Mouse (Mus musculus) hindbrain, embryonic 16.5 days (tissue): Measurements from ENCODE around the gene Gpr88. TPM values are rescaled to one million over a fixed set of nuclear protein-coding genes. Genes with fewer than 3 reads are reported as not detected.

Experiments used
- ATAC-seq: fragments of 200-750 bp; cut with Nextera tagmentation; 2 replicates; pipeline ENCODE4 v1.8.0; 2017; ENCODE audit warnings: moderate TSS enrichment, moderate library complexity
- H3K27ac ChIP-seq: fragments of 300-500 bp; sonication (generic); 2 replicates; pipeline ENCODE4 v1.5.1; 2014; ENCODE audit warnings: low read depth, mild to moderate bottlenecking, control low read depth, low read length, moderate library complexity
- H3K27me3 ChIP-seq: fragments of 300-500 bp; sonication (generic); replicated peaks from 2 replicates; pipeline ENCODE4 v1.6.1; 2014; ENCODE audit warnings: low read length; ENCODE audit not compliant: control insufficient read depth, insufficient read depth
- H3K36me3 ChIP-seq: fragments of 300-500 bp; sonication (generic); 2 replicates; pipeline ENCODE4 v1.6.1; 2014; ENCODE audit warnings: mild to moderate bottlenecking, low read length, moderate library complexity, mixed read lengths; ENCODE audit not compliant: control insufficient read depth, insufficient read depth
- H3K4me1 ChIP-seq: fragments of 300-500 bp; sonication (generic); 2 replicates; pipeline ENCODE4 v1.6.1; 2014; ENCODE audit warnings: low read depth, low read length; ENCODE audit not compliant: control insufficient read depth, insufficient read depth
- H3K4me2 ChIP-seq: fragments of 300-500 bp; sonication (generic); 2 replicates; pipeline ENCODE4 v1.6.1; 2014; ENCODE audit warnings: mild to moderate bottlenecking, low read length, control low read depth, moderate library complexity
- H3K4me3 ChIP-seq: fragments of 300-500 bp; sonication (generic); 2 replicates; pipeline ENCODE4 v1.5.1; 2014; ENCODE audit warnings: mild to moderate bottlenecking, low read length, control low read depth, moderate library complexity
- H3K9ac ChIP-seq: fragments of 300-500 bp; sonication (generic); 2 replicates; pipeline ENCODE4 v1.6.1; 2014; ENCODE audit warnings: low read depth, mild to moderate bottlenecking, control low read depth, low read length, moderate library complexity
- H3K9me3 ChIP-seq: fragments of 300-500 bp; sonication (generic); 2 replicates; pipeline ENCODE4 v1.6.1; 2014; ENCODE audit warnings: mild to moderate bottlenecking, low read length, moderate library complexity; ENCODE audit not compliant: control insufficient read depth
- WGBS: fragments of 180-500 bp; shearing (Covaris S2); extraction: QIAGEN DNeasy Blood & Tissue Kit; methylation state at CpG from one replicate; pipeline ENCODE4 v1.1.7; 2014; 5-methylcytosine and 5-hydroxymethylcytosine counted together
- polyA plus RNA-seq: library from polyadenylated mRNA; unstranded; fragments of >200 nt; fragmentation: Nextera tagmentation; extraction: Ambion mirVana; gene quantifications from 2 replicates; pipeline ENCODE4 v1.2.1, GENCODE M21; 2015

Gpr88 gene
- polyA plus RNA-seq, 1 experiment from 2014 or later: 6.9 TPM

GRCm38 (mm10) chr3:116211639-116212038 is 41.7 kb downstream of the Gpr88 start:
- Histone ChIP-seq H3K27me3 (no peaks in the 10 kb centered on the region), H3K36me3 (no peaks in the 10 kb centered on the region), H3K4me3 (no peak overlapping the region), H3K4me1 (no peaks in the 10 kb centered on the region), H3K9ac (no peak overlapping the region), H3K4me2 (no peak overlapping the region), H3K9me3 (no peaks in the 10 kb centered on the region), H3K27ac (no peak overlapping the region)
- 86% methylated on average over 5 of the region's 5 CpGs for whole genome bisulfite sequencing
- ATAC-seq: no peak

- Histone ChIP-seq H3K4me1 (no peaks in the 10 kb centered on the region), H3K36me3 (no peaks in the 10 kb centered on the region), H3K4me3 (no peak overlapping the region), H3K9me3 (no peaks in the 10 kb centered on the region), H3K9ac (no peak overlapping the region), H3K27me3 (no peaks in the 10 kb centered on the region), H3K4me2 (no peak overlapping the region), H3K27ac (no peak overlapping the region)
- no peak for ATAC-seq
- WGBS: 65% methylated on average over 8 of the region's 8 CpGs
These were observed 42.6 kb downstream of the Gpr88 start for GRCm38 (mm10) chr3:116210720-116211121.

- no peak overlapping the region for H3K4me3 ChIP-seq
- no peaks in the 10 kb centered on the region for H3K27me3 ChIP-seq
- no peak overlapping the region for H3K9ac ChIP-seq
- ATAC-seq: no peak
- no peaks in the 10 kb centered on the region for H3K9me3 ChIP-seq
- WGBS: 86% methylated on average over 8 of the region's 8 CpGs
- no peak overlapping the region for H3K27ac ChIP-seq
- no peak overlapping the region for H3K4me2 ChIP-seq
- no peaks in the 10 kb centered on the region for H3K36me3 ChIP-seq
- no peaks in the 10 kb centered on the region for H3K4me1 ChIP-seq
These were observed 44.1 kb downstream of the Gpr88 start for GRCm38 (mm10) chr3:116209214-116209613.

- 80% methylated on average over 8 of the region's 8 CpGs for WGBS
- ATAC-seq: no peak
- Histone ChIP-seq H3K4me3 (no peak overlapping the region), H3K4me1 (no peaks in the 10 kb centered on the region), H3K27ac (no peak overlapping the region), H3K36me3 (no peaks in the 10 kb centered on the region), H3K4me2 (no peak overlapping the region), H3K27me3 (no peaks in the 10 kb centered on the region), H3K9ac (no peak overlapping the region), H3K9me3 (no peaks in the 10 kb centered on the region)
These were observed 46.9 kb downstream of the Gpr88 start for GRCm38 (mm10) chr3:116206306-116206834.

- no peak overlapping the region for H3K9ac ChIP-seq
- H3K27ac ChIP-seq: no peak overlapping the region
- no peak for ATAC-seq
- H3K4me2 ChIP-seq: no peak overlapping the region
- H3K4me1 ChIP-seq: no peaks in the 10 kb centered on the region
- no peaks in the 10 kb centered on the region for H3K9me3 ChIP-seq
- no peaks in the 10 kb centered on the region for H3K36me3 ChIP-seq
- no peak overlapping the region for H3K4me3 ChIP-seq
- WGBS: 78% methylated on average over 13 of the region's 13 CpGs
- H3K27me3 ChIP-seq: no peaks in the 10 kb centered on the region
These were observed 47.7 kb downstream of the Gpr88 start for GRCm38 (mm10) chr3:116205346-116206219.

- Histone ChIP-seq H3K4me3 (no peak overlapping the region), H3K4me2 (no peak overlapping the region), H3K27me3 (no peaks in the 10 kb centered on the region), H3K4me1 (no peaks in the 10 kb centered on the region), H3K9me3 (no peaks in the 10 kb centered on the region), H3K36me3 (no peaks in the 10 kb centered on the region), H3K9ac (no peak overlapping the region), H3K27ac (no peak overlapping the region)
- WGBS: 78% methylated on average over 9 of the region's 9 CpGs
- no peak for ATAC-seq
These were observed 48.7 kb downstream of the Gpr88 start for GRCm38 (mm10) chr3:116204643-116205042.

GRCm38 (mm10) chr3:116203942-116204341 is 49.4 kb downstream of the Gpr88 start:
- ATAC-seq: no peak
- Histone ChIP-seq H3K27ac (no peak overlapping the region), H3K36me3 (no peaks in the 10 kb centered on the region), H3K4me1 (no peaks in the 10 kb centered on the region), H3K4me3 (no peak overlapping the region), H3K9ac (no peak overlapping the region), H3K4me2 (no peak overlapping the region), H3K27me3 (no peaks in the 10 kb centered on the region), H3K9me3 (no peaks in the 10 kb centered on the region)
- WGBS: 60% methylated on average over 3 of the region's 3 CpGs

DNA sequence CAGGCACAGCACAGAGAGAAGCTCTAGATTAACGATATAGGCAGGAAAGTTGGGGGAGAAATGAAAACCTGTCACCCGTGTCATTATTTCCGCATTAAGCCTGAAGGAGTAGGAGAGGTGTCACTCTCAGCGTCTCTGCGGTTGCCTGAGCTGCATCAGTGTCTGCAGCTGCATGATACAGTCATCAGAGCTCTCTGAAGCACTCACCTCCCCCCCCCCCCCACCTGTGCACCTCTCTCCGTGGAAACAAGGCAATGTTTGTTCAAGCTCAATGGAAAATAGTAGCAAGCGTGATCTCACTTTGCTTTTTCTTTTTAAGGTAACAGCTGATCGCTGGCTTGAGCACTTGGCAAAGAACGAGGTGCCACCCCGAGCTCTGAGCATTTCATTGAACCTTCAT is 53.2 kb downstream of the Gpr88 start:
- H3K4me3 ChIP-seq: no peak overlapping the region
- 71% methylated on average over 10 of the region's 10 CpGs for WGBS
- no peaks in the 10 kb centered on the region for H3K4me1 ChIP-seq
- H3K9ac ChIP-seq: no peak overlapping the region
- H3K27me3 ChIP-seq: no peaks in the 10 kb centered on the region
- no peaks in the 10 kb centered on the region for H3K9me3 ChIP-seq
- H3K27ac ChIP-seq: no peak overlapping the region
- H3K4me2 ChIP-seq: no peak overlapping the region
- peak; percentile 40; the same call in 1 of the 2 replicates for ATAC-seq
- H3K36me3 ChIP-seq: no peaks in the 10 kb centered on the region
